Mouse (Mus musculus): ENCODE results near the gene Ccr8. TPM values are rescaled to one million over a fixed set of nuclear protein-coding genes. Genes with fewer than 3 reads are reported as not detected.

Ccr8 gene
- polyA plus RNA-seq (2017; shearing (Covaris generic)), result 10 to 100 TPM; 72.0 to 97.2 TPM

DNA sequence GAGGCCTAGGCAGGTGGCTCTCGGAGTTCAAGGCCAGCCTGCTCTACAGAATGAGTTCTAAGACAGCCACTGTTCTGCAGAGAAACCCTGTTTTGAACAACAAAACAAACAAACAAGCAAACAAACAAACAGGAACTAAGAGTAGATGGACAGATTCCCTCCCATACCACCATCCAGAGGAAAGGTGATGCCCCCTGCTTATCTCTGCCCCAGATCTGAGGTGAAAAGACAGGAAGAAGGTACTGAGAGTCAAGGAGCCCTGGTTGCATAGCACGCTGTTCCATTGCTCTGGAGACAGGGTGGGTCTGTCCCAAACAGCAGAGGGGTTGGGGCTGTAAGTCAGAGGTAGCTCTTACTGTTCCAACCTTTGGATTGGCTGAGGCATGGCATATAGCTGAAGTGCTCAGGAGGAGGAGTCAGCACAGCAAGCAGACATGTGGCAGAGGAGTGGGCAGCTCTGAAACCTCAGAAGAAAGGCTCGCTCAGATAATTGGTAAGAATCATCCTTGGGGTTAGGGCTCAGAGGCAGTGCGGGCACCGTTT is at the start of gene Ccr8:
Gene Ccr8 (plus strand): TSS at position 419 of the 543 bp plus-strand sequence.
- ATAC-seq, result peak; percentile 64

DNA sequence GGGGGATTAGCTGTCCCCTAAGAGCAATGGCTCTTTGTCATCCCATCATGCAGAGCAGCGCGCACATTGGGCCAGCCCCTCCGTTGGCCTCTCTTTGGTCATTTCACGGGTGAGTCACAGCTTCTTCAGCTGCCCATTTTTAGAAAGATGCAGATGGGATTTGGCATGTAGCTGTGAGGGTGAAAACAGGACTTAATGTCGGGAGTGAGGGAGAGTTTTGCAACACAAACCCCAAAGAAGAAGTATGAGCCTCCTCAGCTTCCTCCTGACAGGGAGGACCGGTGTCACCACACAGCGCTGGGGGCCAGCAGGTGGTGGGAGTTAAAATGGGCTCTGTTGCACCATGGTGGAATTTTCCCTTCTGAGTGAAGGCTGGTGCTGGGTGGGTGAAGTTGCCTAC is 48.8 kb upstream of the Ccr8 start:
- no peak for ATAC-seq

DNA sequence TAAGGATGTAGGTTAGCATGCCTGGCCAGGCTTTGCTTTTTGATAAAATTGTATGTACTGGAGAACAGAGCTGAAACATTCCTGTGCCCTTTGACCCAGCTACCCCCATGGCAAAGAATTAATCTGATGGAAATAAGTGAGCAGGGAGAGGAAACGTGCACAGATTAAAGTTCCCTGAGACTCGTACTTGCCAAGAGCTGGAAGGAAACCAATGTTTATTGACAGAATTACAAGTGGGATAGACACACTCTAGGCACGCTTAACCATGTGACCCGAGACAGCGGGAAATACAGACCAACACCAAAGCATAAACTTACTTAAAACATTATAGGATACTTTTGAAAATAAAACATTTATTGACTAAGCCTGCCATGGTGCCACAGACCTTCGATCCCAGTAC is 43.4 kb upstream of the Ccr8 start:
- no peak for ATAC-seq

DNA sequence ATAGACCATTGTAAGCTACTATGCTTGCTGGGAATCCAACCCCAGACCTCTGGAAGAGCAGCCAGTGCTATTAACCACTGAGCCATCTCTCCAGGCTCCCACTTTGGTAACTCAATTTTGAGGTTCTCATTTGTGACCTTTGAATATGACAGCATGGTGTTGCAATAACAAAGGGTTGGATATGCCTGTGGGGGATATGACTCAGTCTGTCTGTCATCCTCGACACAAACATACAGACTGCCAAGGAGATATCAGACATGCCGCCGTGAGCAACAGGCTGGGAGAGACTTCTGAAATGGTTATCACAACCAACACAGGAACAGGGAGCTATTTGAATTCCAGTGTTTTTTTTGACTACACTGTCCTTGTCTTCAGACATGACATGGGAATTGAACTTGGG is 42.5 kb upstream of the Ccr8 start:
- no peak for ATAC-seq

DNA sequence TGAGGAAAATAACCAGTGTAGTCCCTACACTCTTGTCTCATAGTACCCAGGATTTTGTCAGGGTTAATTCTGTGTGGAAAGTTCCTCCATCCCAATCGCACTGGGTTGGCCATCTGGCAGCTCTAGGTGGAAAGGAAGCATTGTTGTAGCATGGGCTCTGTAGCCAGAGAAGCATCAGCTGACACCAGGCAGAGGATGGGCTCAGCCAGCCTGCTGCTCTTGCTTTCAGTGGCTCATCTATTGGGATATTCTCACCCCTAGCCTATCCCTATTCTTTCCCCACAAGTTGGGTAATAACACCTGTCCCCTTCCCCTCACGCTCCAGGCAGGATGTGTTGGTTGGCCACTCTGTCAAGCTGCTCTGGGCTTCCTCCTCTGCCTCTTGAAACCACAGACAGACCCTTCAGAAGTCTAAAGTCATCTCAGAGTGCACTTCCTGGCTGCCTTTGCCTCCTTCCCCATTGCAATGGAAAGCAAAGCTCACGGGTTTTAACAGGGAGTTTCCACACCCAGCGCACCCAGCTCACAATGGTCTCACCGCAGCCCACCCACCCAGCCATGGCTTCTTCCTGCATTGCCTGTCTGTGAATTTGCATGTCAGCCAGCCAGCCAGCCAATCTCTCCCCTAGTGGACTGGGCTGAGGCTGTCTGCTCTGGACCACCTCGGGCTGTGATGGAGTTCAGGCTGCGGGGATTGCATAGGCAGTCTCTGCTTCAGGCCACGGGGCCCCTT is 37.2 kb upstream of the Ccr8 start:
- ATAC-seq, result peak; percentile 90

DNA sequence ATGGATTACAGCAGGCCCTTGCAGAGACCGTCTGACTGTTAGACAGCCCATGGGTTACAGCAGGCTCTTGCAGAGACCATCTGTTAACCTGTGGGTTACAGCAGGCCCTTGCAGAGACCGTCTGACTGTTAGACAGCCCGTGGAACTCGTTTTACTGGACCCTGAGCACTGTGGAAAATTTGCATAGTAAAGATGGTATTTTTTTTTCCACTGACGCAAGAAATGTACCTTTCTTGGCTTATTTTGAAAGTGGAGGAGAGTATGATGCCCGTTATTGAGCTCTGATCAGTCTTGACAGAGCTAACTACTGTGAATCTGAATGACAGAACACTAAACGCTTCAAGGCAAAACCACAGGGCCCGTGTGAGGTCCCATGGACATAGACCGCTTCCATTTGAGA is 35.7 kb upstream of the Ccr8 start:
- ATAC-seq, result peak; percentile 26

DNA sequence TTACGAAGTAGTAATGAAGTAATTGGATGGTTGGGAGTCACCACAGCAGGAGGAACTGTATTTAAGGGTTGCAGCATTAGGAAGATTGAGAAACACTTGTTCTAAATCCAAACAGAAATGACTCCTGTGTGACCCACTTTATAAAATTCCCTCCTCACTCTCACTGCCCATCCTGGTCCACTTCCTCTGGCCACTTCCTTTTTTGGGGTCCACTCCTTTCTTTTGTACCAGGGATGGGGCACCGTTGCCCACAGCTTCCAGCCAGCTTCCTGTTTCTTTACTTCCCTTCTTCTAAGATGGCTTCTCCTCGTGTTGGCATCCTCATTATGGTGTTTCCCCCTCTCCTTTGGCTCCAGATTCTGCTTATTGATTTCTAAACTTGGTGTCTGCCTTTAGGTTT is 33.2 kb upstream of the Ccr8 start:
- ATAC-seq, result no peak

DNA sequence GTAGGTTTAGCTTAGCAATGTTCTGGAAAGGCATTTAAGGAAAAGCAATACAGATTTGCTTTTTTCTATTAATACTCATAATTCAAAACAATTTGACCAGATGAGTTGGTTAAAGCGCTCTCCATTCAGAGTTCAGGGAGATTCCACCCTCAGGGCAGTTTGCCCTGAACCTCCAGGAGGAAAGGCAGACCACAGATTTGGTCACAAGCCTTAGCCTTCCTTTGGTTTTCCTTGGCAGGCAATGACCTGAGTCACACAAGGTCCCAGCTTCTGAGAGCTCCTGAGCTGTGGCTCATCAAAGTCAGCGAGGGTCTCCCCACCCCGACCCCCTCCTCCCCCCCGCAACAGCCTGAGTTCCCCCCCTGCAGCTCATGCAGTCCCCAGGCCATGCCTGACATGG is 27.6 kb upstream of the Ccr8 start:
- no peak for ATAC-seq

DNA sequence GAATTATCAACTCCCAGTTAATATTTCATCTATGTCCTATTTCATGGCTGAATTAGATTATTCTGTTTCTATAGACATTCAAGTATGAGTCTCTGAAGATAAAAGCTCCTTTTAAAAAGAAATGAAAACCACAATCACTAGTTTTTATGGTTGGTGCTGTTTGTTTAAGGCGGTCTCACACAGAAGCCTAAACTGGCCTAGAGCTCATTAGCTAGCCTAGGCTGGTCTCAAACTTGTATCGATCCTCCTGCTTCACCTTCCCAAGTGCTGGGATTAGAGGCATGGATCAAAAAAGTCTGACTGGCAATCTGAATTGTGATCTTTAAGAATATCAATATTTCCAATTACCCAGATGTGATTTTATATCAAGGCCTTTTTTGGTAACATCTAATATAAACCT is 24.3 kb upstream of the Ccr8 start:
- ATAC-seq, result no peak

DNA sequence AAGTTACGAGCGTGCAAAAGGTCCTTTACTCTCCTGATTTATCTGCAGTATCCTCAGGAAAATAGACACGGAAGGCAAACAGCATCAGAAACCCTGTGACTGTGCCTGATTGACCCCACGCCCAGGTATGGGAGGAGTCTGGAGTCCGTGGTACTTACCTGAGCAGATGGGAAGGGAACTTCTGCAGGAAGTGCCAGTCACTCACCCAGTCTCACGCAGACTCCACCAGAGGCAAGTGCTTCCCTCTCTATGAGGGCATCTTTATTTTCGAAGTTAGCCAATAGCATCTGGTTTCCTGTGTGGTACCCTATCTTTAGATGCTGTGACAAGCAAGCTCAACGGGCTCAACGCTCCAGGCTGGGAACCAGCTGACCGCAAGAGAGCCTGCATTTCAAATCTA is 23.9 kb upstream of the Ccr8 start:
- peak; percentile 69 for ATAC-seq

DNA sequence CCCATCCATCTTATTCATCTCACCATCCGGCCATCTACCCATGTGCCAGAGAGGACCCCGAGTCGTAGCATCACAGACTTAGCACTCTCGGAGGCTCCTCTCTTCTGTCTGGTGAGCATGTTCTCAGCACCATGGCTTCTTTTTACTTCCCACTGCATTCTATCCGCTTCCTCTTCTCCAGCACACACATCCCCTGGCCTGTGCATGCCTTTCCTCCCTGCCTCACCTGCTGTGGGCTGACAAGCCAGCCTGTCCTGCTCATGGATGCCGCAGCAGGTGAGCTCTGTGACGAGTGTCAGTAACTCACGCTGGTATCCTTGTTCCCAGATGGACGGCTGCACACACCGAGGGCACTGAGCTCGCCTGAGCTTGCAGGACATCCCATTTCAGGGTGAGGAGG is 22.1 kb upstream of the Ccr8 start, which contains the start of gene Cx3cr1:
Gene Cx3cr1 (minus strand): TSS at position 101 of the 400 bp plus-strand sequence.
- ATAC-seq, result no peak

DNA sequence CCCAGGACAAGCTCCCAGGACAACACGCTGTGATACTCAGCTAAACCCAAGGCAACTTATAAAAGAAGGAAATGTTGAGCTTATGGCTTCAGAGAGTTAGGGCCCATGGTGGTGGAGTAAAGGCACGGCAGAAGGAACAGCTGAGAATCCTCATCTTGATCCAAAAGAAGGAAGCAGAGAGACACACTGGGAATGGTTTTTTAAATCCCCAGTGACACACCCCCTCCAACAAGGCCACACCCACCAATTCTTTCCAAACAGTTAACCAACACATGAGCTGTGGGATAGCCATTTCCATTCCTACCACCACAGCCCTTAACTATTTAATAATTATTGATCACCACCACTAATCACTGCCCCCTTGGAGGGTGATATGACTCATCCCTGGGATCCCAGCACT is 20.7 kb upstream of the Ccr8 start:
- ATAC-seq, result no peak

DNA sequence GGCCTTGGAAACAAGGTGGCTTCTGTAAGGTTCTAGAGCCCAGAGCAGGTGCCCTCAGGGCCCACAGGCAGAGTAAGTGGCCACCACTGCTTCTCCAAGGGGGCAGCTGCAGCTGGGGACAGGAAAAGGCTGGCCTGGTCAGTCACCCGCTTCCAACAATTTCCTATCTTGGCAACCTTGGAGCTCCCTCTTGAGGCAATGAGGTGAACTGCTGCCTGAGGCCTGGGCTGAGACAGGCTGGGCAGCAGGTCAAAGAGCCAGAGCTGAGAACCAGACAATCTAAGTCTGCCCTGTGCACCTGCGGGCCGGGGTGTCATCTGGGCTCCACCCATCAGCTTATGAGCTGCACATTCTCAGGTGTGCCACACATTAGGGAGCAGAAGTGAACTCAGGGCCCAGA is 18.7 kb upstream of the Ccr8 start:
- ATAC-seq, result no peak

DNA sequence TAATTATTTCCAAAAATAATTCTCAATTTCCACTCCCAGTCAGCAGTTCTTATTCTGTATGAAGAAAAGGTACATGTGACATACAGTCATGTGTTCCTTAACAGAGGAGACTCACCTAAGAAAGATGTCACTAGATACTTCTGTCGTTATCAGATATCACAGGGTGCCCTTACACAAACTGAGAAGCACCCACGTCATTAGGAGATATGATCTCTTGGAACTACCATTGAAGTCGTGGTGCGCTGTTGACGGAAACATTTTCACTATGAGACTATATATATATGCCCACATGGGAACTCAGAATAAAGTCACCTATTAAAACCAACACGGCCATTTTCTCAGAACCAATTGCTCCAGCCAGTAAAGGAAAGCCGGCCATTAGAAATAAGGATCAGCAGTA is 17.4 kb upstream of the Ccr8 start:
- peak; percentile 95 for ATAC-seq

DNA sequence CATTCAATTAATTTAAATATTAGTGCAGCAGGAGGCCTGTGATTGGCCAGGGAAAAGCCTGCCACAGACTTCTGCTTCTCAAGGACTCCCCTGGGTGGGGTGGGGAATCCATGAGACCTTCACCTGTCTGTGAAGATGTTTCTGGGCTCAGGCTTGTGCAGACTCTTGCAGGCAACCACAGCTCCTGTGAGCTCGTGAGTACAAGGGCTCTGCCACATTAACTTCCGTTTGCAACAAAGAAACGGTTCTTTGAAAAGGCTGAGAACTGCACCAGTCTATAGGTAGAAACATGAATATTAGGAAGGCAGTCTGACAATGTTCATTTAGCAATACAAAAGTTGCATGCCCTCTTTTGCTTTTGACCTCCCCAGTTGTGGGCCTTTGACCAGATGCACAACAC is 13.7 kb upstream of the Ccr8 start:
- ATAC-seq, result no peak

DNA sequence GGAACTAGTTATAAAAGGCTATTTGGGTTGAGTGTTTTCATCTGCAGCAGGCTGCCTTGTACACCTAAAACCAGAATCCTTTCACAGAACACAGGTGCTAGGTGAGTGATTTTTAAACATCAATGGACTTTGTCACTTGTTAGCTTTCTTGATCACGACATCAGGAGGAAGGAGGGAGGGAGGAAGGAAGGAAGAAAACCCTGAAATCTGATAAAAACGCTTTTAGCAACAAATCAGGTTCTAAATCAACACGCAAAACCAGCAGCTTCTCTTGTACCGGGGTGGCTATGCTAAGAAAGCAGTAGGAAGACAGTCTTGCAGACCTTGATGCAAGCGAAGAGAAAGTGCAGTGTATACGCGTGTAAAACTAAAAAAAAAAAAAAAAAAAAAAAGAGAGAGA is 12.0 kb upstream of the Ccr8 start:
- ATAC-seq, result peak; percentile 12

DNA sequence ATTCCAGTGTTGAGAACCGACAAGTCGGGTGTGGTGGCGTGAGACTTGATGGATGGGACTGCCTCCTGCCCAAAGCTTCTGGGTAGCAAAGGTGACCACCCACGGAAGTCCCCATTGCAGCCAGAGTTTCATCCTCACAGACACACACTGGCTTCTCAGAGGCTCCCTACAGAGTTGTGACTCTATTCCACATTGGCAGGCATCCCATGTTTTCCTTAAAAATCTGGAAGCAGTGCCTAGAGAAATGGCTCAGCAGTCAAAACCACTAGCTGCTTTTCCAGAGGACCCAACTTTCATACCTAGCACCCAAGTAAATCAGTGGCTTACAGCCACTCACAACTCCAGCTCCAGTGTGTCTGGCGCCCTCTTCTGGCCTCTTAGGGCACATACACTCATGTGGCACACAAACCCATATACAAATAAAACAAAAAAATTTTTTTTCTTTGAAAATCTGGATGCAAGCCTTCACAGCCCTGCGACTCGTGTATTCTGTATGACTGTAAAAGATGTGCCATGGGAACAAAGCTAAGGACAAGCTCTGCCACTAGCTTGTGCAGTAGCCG is 11.3 kb upstream of the Ccr8 start:
- no peak for ATAC-seq

DNA sequence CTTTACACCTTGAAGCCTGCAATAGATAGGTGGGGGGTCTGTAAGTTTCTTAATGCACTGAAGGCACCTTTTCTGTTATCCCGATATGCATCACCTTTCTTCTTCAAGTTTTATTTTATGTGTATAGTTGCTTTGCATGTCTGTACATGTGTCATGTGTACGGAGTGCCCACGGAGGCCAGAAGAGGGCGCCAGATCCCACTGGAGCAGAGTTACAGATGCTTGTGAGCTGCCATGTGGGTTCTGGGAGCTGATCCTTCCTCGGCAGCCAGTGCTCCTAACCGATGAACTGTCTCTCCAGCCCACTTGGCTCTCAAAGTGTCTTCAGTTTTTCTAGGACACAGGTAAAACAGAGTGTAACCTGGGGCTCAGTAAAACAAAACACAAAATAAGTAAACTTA is 10.7 kb upstream of the Ccr8 start:
- no peak for ATAC-seq

DNA sequence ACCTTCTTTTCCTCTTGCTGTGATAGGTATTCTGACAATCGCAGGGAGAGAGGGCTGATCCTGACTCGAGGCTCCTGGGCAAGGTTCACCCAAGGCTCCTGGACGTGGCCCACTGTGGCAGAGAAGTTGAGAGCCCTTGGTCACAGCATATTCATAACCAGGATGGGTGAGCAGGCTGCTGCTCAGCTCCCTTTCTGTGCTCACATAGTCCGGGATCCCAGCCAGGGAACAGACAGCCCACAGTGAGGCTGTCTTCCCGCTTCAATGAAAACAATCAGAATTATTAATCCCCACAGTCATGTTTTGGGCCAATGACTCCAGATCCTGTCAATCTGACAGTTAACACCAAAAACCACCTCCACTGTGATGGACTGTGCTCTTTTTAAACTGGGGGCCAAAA is 9.9 kb upstream of the Ccr8 start:
- ATAC-seq, result no peak

DNA sequence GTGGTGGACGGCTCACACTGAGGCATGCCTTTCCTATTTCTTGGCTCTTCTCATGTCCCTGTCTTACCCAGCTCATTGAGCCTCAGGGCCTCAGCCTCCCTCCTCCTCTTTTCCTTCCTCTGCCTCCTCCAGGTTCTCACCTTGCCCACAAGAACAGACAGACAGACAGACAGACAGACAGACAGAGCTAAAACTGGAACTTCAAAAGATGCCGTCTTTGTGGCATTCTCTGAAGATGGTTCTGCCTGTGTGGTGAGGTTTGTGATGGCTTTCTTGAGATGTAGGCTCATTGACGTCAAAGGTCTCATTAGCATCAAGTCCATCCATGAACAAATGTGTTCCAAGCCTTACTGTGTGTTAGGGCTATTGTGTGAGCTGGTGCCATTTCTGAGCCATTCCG is 9.2 kb upstream of the Ccr8 start:
- ATAC-seq, result peak; percentile 37

DNA sequence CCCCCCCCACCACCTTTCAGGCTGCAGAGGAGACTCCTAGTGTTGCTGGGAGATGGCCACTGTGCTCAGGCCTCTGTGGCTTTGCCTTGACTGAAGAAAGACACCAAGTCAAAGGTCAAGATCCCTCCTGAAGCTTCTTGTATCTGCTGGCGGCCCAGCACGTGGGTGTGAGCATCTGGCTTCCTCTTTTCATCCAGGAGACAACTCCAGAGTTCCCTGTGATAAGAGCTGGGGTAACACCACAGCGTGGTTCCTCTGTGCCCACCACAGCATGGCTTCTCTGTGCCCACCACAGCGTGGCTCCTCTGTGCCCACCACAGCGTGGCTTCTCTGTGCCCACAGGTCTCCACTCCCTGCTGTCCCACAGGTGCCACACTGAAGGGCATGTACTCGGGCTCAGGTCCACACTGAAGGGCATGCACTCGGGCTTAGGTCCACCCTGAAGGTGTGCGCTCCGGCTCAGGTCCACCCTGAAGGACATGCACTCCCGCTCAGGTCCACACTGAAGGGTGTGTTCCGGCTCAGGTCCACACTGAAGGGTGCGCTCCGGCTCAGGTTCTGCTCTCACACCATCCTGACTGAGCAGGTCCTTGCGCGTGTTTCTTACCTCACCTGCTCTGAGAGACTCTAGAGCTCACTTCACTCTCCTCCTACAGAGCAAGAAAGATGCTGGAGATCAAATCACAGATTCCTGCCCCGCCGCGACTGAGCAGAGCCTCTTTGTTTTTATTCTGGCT is 8.6 kb upstream of the Ccr8 start:
- no peak for ATAC-seq

DNA sequence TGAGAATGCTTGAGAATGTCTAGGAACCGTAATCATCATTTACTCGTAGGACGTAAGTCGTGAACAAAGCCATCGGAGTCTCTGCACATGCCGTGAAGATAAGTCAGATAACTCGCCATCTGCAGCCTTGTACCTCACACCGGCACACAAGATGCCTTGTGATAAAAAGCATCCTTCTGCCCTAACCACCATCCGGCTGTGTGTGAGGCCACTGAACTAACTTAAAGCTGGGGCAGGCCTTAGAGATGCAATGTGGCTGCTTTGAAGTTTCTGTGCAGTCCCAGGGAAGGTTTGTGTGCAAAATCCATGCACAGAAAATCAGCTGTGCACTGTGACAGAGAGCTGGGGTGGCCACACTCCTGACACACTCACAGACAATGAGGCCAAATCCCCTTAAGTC is 7.5 kb upstream of the Ccr8 start:
- peak; percentile 64 for ATAC-seq

DNA sequence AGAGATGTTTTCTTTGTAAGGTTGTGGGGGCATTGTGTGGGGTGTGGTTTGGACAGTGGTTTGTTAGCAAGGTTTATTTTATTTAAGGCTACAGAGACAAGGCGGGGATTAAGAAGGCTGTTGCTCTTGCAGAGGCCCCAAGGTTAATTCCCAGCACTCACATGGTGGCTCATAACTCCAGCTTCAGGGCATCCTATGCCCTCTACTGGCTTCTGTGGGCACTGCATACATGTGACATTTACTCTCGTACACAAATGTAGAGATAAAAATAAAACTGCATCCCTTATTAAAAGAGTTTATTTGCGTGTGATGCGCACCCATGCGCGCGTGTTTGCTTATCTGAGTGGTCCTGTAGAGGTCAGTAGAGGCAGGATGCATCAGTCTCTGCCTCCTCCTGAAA is 2.8 kb upstream of the Ccr8 start:
- no peak for ATAC-seq

DNA sequence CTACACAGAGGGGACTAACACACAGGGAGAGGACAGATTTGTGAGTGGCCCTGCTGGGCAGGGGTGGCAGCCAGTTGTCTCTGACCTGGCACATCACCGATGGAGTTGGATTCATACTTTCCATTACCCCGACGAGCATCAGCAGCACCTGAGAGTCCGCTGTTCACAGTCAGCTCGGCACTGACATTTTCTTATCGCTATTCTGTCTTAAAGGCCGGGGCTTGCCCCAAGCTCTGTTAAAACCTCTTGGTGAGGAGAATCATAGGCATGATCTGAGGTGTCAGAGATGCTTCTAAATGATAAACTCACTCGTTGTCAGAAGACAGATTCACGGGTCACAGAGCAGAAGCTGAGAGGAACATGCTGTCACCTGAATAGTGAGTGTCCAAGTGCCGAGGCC is 828 bp upstream of the Ccr8 start:
- peak; percentile 41 for ATAC-seq

Measured in activated CD4-positive, CD25-positive, alpha-beta regulatory T cell, adult 4 months (primary cell).